9 mouse cellular contexts compared by ENCODE assay signal in the genomic region with DNA sequence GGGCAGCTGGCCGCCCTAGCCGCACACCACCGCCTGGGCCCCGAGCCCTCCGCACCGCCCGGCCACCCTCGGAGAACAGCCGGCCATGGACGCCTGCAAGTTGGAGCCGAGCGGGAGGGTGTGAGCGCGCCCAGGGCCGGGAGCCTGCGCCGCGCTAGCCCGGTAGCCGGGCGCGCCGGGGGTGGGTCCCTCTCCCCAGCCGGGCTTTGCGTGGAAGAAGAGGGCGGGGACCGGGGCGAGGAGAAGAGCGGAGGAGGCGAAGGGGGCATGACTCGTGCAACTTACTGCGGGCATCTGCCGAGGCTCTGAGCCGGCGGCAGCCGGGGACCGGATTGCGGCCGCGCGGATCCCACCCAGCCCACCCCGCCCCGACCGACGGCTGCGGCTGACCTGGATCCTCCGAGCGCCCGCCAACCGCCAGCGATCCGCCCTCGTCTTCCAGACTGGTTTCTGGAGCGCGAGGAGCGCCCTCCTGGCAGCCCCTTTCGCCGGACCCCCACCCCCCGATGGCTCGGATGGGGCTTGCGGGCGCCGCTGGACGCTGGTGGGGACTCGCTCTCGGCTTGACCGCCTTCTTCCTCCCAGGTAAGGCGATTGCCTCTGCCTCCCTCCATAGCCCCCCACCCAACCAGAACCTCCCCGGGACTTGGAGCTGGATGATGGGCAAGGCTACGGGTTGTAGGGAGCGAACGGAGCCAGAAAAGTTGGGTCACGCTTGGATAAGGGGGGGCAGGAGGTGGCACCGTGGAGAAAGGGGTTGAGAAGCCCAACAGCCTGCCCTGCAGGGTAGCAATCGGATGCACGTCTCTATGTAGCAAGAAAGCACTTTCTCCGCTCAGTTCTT. TPM values are rescaled to one million over a fixed set of nuclear protein-coding genes. Genes with fewer than 3 reads are reported as not detected.
DNase-seq lines count a peak whose midpoint lies in the region; ATAC-seq and TF ChIP-seq lines count a peak whose summit lies in the region.
"Had no signal": no experiment of that assay in that cellular context is flagged by ENCODE, and none has a peak within 500 bp of the region (broad histone marks: within the 10 kb centered on the region; RNA-seq: fewer than 3 reads in every experiment).

No protein-coding gene starts in this region.

- H3K9ac ChIP-seq in kidney, embryonic 14.5 days (ENCODE audit: low read depth, low read length): peak overlapping the region; percentile 93
- H3K9ac ChIP-seq in ES-E14 (ENCODE audit: insufficient read depth, low read depth, low read length, poor library complexity, severe bottlenecking): peak overlapping the region; percentile 85
- peak overlapping the region; percentile 92 for H3K9ac ChIP-seq in heart, embryonic 16.5 days (ENCODE audit: low read length)

- in situ Hi-C loops in ES-E14 (cut with MboI; ENCODE audit: low sequenced_read_pairs in 2 of 2, unreplicated experiment in 2 of 2): no loop called here

- peaks cover 31% of the 10 kb centered on the region for H3K4me1 ChIP-seq in kidney, embryonic 14.5 days (ENCODE audit: control insufficient read depth, insufficient read depth, low read length)
- peaks cover 4 to 28% of the 10 kb centered on the region in 2 experiments; a peak in 3 of 4 replicates for H3K4me1 ChIP-seq in ES-E14 (ENCODE audit: control insufficient read depth in 2 of 2, insufficient read depth in 2 of 2, low read length in 2 of 2, poor library complexity in 1 of 2)
- peaks cover 25% of the 10 kb centered on the region for H3K4me1 ChIP-seq in heart, embryonic 16.5 days (ENCODE audit: control insufficient read depth, insufficient read depth, low read length)

- ATAC-seq in kidney, embryonic 14.5 days (ENCODE audit: low FRiP score, low TSS enrichment): peak; percentile 68
- ATAC-seq in heart, embryonic 16.5 days (replicated peaks; ENCODE audit: extremely low read depth, insufficient read depth, low FRiP score): peak; percentile 59

- H3K27ac ChIP-seq in kidney, embryonic 14.5 days (ENCODE audit: low read depth, low read length): peak overlapping the region; percentile 87
- H3K27ac ChIP-seq in ES-E14 (ENCODE audit: insufficient read depth, low read depth, low read length, poor library complexity, severe bottlenecking): no peak overlapping the region
- H3K27ac ChIP-seq in heart, embryonic 16.5 days (ENCODE audit: low read length): peak overlapping the region; percentile 86
- H3K27ac ChIP-seq: macrophage had no signal

- under 1% methylated on average over 65 of the region's 77 CpGs for WGBS in kidney, embryonic 14.5 days
- under 1% methylated on average over 74 of the region's 77 CpGs for WGBS in heart, embryonic 16.5 days

- peak overlapping the region; percentile 95 for H3K4me2 ChIP-seq in kidney, embryonic 14.5 days (replicated peaks; ENCODE audit: low read depth, low read length)
- peak overlapping the region; percentile 98 for H3K4me2 ChIP-seq in heart, embryonic 16.5 days (ENCODE audit: low read depth, low read length)

- H3K9me3 ChIP-seq in kidney, embryonic 14.5 days (ENCODE audit: control insufficient read depth, low read length): no peaks in the 10 kb centered on the region
- H3K9me3 ChIP-seq in ES-E14 (ENCODE audit: control insufficient read depth, insufficient read depth, low read depth, low read length): no peaks in the 10 kb centered on the region
- no peaks in the 10 kb centered on the region for H3K9me3 ChIP-seq in heart, embryonic 16.5 days (replicated peaks; ENCODE audit: control insufficient read depth, low read length)

- peaks cover 4% of the 10 kb centered on the region for H3K27me3 ChIP-seq in kidney, embryonic 14.5 days (ENCODE audit: control insufficient read depth, insufficient read depth, low read length)
- H3K27me3 ChIP-seq in heart, embryonic 16.5 days (ENCODE audit: control insufficient read depth, insufficient read depth, low read length): peaks cover 16% of the 10 kb centered on the region

- H3K4me3 ChIP-seq in kidney, embryonic 14.5 days (ENCODE audit: low read length): peak overlapping the region; percentile 85
- peak overlapping the region; percentile 79 to 86 for H3K4me3 ChIP-seq in ES-E14 (ENCODE audit: insufficient read depth in 1 of 2, low read depth in 1 of 2, low read length in 2 of 2, poor library complexity in 1 of 2, severe bottlenecking in 1 of 2)
- peak overlapping the region; percentile 86 for H3K4me3 ChIP-seq in heart, embryonic 16.5 days (ENCODE audit: low read length)

- no peak for DNase-seq in kidney, adult 11 months
- DNase-seq in ES-E14 (ENCODE audit: low read depth, low spot score): no peak
- DNase-seq in cerebellum, adult 9-11 months: peak; percentile 66
- DNase-seq in liver: peak; percentile 27
- DNase-seq in neural tube, embryonic 10.5 days (ENCODE audit: extremely low spot score, low spot score): peak; percentile 87
- no peak for DNase-seq in gastrocnemius, postnatal 25 days

- H3K36me3 ChIP-seq in kidney, embryonic 14.5 days (ENCODE audit: control insufficient read depth, insufficient read depth, low read length): no peaks in the 10 kb centered on the region
- H3K36me3 ChIP-seq in ES-E14 (ENCODE audit: control insufficient read depth, insufficient read depth, low read length, poor library complexity, severe bottlenecking): no peaks in the 10 kb centered on the region; the same call in 1 of the 2 replicates
- no peaks in the 10 kb centered on the region for H3K36me3 ChIP-seq in heart, embryonic 16.5 days (ENCODE audit: control insufficient read depth, insufficient read depth)

TF ChIP-seq in ES-E14, 5 proteins besides CTCF, POLR2A, EP300 and RAD21:
- TF ChIP-seq ZNF384 (IDR thresholded peaks at IDR 0.05; ENCODE audit: low read depth, low read length) (no peak), HCFC1 (IDR thresholded peaks at IDR 0.05; ENCODE audit: borderline replicate concordance, insufficient read depth, low read length) (no peak), CHD2 (IDR thresholded peaks at IDR 0.05; ENCODE audit: low read depth, low read length) (no peak), MAFK (IDR thresholded peaks at IDR 0.05; ENCODE audit: insufficient read depth, low read depth, low read length) (no peak), ZC3H11A (IDR thresholded peaks at IDR 0.05; ENCODE audit: borderline replicate concordance, low read depth, low read length) (no peak)

RNA-seq across cellular contexts. Expression of gene Nectin1, which starts 0.6 kb away (rescaled TPM):
- 6.5 and 6.8 TPM in 2 replicates for polyA plus RNA-seq in kidney, embryonic 14.5 days (2014; fragmentation: Nextera tagmentation; extraction: Ambion mirVana)
- 12.9 and 13.0 TPM in 2 replicates for total RNA-seq in ES-E14 (2012; rRNA removed)
- polyA plus RNA-seq in heart, embryonic 16.5 days (2015; fragmentation: Nextera tagmentation; extraction: Ambion mirVana): 1.7 and 2.0 TPM in 2 replicates
- total RNA-seq in gastrocnemius, postnatal 25 days (2021): 1 to 10 TPM; 2.1 to 2.6 TPM

Comparison
In these comparisons a context has a peak if more than half of its experiments do, and no peak if none do; other contexts are left out.
1. DNase-seq: peak in cerebellum, adult 9-11 months (single experiment), liver (single experiment) and neural tube, embryonic 10.5 days (single experiment); none in kidney, adult 11 months (single experiment), ES-E14 (single experiment) and gastrocnemius, postnatal 25 days (single experiment).
2. Peak in every context shown above with its lines, with median percentiles within 50 percentile points of each other: H3K4me3 ChIP-seq and H3K9ac ChIP-seq.